Mouse (Mus musculus) midbrain, embryonic 13.5 days (tissue): ENCODE measurements around the gene Gm16430. TPM values are rescaled to one million over a fixed set of nuclear protein-coding genes. Genes with fewer than 3 reads are reported as not detected.
"Not testable (repeated sequence)": the region's sequence is repeated elsewhere in the genome, so short reads cannot be mapped to it uniquely, and the experiment has no call there.

Experiments used
- ATAC-seq: fragments of 200-750 bp; cut with Nextera tagmentation; 2 replicates; pipeline ENCODE4 v1.8.0; 2017; ENCODE audit warnings: mild to moderate bottlenecking, moderate TSS enrichment, moderate library complexity
- H3K27ac ChIP-seq: fragments of 300-500 bp; sonication (generic); 2 replicates; pipeline ENCODE4 v1.5.1; 2015; ENCODE audit warnings: inconsistent platforms, mild to moderate bottlenecking, moderate library complexity
- H3K27me3 ChIP-seq: fragments of 300-500 bp; sonication (generic); 2 replicates; pipeline ENCODE4 v1.6.1; 2015; ENCODE audit warnings: mild to moderate bottlenecking, inconsistent platforms
- H3K36me3 ChIP-seq: fragments of 300-500 bp; sonication (generic); 2 replicates; pipeline ENCODE4 v1.6.1; 2015; ENCODE audit warnings: mild to moderate bottlenecking, inconsistent platforms
- H3K4me1 ChIP-seq: fragments of 300-500 bp; sonication (generic); replicated peaks from 2 replicates; pipeline ENCODE4 v1.6.1; 2015; ENCODE audit warnings: inconsistent platforms
- H3K4me2 ChIP-seq: fragments of 300-500 bp; sonication (generic); replicated peaks from 2 replicates; pipeline ENCODE4 v1.6.1; 2015; ENCODE audit warnings: moderate library complexity, mild to moderate bottlenecking, inconsistent platforms
- H3K4me3 ChIP-seq: fragments of 300-500 bp; sonication (generic); replicated peaks from 2 replicates; pipeline ENCODE4 v1.5.1; 2015; ENCODE audit warnings: mild to moderate bottlenecking, inconsistent platforms
- H3K9ac ChIP-seq: fragments of 300-500 bp; sonication (generic); replicated peaks from 2 replicates; pipeline ENCODE4 v1.6.1; 2015; ENCODE audit warnings: mild to moderate bottlenecking, inconsistent platforms
- H3K9me3 ChIP-seq: fragments of 300-500 bp; sonication (generic); 2 replicates; pipeline ENCODE4 v1.6.1; 2016; ENCODE audit warnings: mild to moderate bottlenecking, inconsistent platforms
- WGBS: fragments of 180-500 bp; shearing (Covaris S2); methylation state at CpG from one replicate; pipeline ENCODE4 v1.1.7; 2015; 5-methylcytosine and 5-hydroxymethylcytosine counted together
- polyA plus RNA-seq: library from polyadenylated mRNA; unstranded; fragments of >200 nt; fragmentation: Nextera tagmentation; extraction: Ambion mirVana; gene quantifications from 2 replicates; pipeline ENCODE4 v1.2.1, GENCODE M21; 2015

Gene Gm16430
- not detected in 2 replicates for polyA plus RNA-seq

GRCm38 (mm10) chrX:54621911-54622310 is at the start of gene Gm16430:
Gene Gm16430 (plus strand): TSS chrX:54622211.
- H3K4me2 ChIP-seq, H3K27me3 ChIP-seq, H3K9ac ChIP-seq, H3K4me1 ChIP-seq, H3K9me3 ChIP-seq, H3K4me3 ChIP-seq, H3K36me3 ChIP-seq, ATAC-seq, H3K27ac ChIP-seq: not testable (repeated sequence)
- whole genome bisulfite sequencing = no CpG with 5 or more reads among the region's 7 CpGs

Other genes with a start within 250 kb of the Gm16430 start
- not detected in 2 replicates for gene Gm16405, start 91.0 kb upstream of the Gm16430 start, polyA plus RNA-seq